Mouse (Mus musculus): Measurements from ENCODE around the gene Kcnk10.

- TF ChIP-seq CTCF (conservative IDR thresholded peaks at IDR 0.05; ENCODE audit: low read length) = no peak
- no peak for TF ChIP-seq POU5F1 (IDR thresholded peaks at IDR 0.05; ENCODE audit: borderline replicate concordance, low read length)
Measured at GRCm38 (mm10) chr12:98421340-98421739, 156.8 kb downstream of the Kcnk10 start.
